Mouse (Mus musculus): ENCODE data around the gene Bmp6. TPM values are rescaled to one million over a fixed set of nuclear protein-coding genes. Genes with fewer than 3 reads are reported as not detected.

Bmp6 gene
- polyA plus RNA-seq, 1 experiment from 2014 or later: 1.3 TPM

DNA sequence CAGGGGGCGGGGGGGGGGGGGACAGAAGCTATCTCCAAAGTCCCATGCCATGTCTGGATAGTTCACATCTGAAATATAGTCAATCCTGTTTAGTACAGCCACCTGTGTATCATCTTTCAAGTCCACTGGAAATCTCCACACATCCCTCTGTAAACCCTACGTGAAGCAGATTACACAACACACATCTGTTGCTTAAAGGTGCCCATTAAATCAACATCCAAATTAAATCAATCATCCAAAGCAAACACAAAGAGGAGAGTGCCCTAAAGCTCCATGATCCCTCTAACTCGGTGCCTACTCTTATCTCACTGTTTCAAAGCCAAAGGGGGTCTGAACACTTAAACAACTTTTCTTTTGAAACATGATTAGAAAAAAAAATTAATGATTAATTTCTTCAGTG, 151.8 kb downstream of the Bmp6 start:
- peaks cover 27% of the 10 kb centered on the region for H3K36me3 ChIP-seq
- no peak for ATAC-seq (ENCODE audit: insufficient number of reproducible peaks, low FRiP score, low TSS enrichment, low read depth)
- H3K27ac ChIP-seq: no peak overlapping the region
- no peak overlapping the region for H3K9ac ChIP-seq
- H3K4me1 ChIP-seq: no peaks in the 10 kb centered on the region
- no peak overlapping the region for H3K4me2 ChIP-seq
- H3K27me3 ChIP-seq: no peaks in the 10 kb centered on the region
- 49% methylated on average over 3 of the region's 3 CpGs for WGBS
- H3K9me3 ChIP-seq: no peaks in the 10 kb centered on the region
- H3K4me3 ChIP-seq: no peak overlapping the region

DNA sequence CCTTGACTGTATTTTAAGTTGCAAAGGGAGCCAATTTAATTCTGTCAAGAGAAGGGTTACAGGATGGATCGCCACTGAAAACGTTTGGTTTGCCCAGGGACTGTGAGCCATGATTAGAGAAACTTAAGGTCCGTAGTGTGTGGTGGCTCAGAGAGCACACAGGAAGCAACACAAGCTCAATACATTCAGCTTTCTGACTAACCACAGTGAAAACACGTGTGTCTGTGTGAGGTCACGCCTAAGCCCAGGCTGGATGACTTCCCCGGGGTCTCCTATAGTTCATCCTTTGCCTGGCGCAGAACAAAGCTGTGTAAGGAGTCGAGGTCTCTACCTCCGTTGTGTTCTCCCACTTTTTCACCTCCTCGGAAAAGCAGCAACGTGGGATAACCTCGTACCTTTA, 156.4 kb downstream of the Bmp6 start:
- peaks cover 73% of the 10 kb centered on the region for H3K36me3 ChIP-seq
- no peak overlapping the region for H3K4me3 ChIP-seq
- no peak overlapping the region for H3K27ac ChIP-seq
- no peak overlapping the region for H3K9ac ChIP-seq
- H3K4me1 ChIP-seq: peaks cover 6% of the 10 kb centered on the region; the same call in 1 of the 2 replicates
- ATAC-seq (ENCODE audit: insufficient number of reproducible peaks, low FRiP score, low TSS enrichment, low read depth): no peak
- H3K4me2 ChIP-seq: no peak overlapping the region
- H3K27me3 ChIP-seq: no peaks in the 10 kb centered on the region
- 86% methylated on average over 12 of the region's 12 CpGs for WGBS
- no peaks in the 10 kb centered on the region for H3K9me3 ChIP-seq

DNA sequence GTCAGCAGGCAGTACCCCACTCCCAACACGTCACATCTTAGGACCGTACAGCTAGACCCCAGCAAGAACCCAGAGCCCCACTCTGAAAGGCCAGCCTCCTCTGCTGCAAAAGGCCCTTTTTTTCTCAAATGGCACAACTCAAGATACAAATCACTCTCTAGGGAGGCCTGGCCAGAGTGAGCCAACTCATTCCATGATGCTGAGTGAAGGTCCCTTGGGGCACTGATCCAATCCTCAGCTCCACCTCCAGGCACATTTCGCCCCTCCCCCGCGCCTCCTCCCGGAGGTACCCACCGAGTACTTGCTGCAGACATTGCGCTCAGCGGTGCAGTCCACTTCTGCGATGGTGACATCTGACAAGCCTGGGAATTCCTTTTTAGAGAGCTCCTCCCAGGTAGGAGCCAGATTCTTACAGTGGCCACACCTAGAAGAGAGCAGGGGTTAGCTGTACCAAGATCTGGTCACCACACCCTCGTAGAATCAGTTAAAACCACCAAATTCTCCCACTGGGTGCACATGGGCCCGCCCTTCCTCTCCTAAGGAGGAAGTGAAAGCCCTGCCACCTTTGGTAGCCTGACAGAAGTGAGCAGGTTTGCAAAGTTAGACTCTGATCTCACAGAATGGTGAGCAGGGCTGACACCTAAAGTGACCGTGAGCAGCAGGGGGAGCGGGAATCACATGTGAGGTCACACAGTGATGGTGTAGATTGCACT, 158.4 kb downstream of the Bmp6 start:
- no peak for ATAC-seq (ENCODE audit: insufficient number of reproducible peaks, low FRiP score, low TSS enrichment, low read depth)
- Histone ChIP-seq H3K4me3 (no peak overlapping the region), H3K9ac (no peak overlapping the region), H3K27ac (no peak overlapping the region), H3K4me2 (no peak overlapping the region), H3K4me1 (peaks cover 6% of the 10 kb centered on the region; the same call in 1 of the 2 replicates), H3K27me3 (no peaks in the 10 kb centered on the region), H3K9me3 (no peaks in the 10 kb centered on the region), H3K36me3 (peaks cover 90% of the 10 kb centered on the region)
- 86% methylated on average over 14 of the region's 14 CpGs for WGBS

DNA sequence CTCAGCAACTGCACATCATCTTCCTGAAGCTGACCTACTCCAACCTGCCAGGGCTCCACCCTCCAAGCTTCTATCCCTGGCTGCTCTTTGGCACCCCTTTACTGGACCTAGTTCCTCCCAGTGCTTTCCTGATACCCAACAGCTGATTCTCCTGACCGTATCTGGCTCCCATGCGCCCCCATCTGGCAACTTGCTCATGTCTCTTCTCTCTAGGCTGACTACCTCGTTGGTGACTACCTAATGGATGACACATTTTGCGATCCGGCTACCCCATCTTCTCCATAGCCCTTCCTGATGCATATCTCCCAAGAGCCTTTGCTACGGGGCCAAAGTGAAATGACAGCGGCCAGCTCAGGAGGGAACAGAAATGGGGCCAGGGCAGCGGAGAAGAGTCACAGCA, 161.4 kb downstream of the Bmp6 start:
- H3K27ac ChIP-seq: no peak overlapping the region
- ATAC-seq (ENCODE audit: insufficient number of reproducible peaks, low FRiP score, low TSS enrichment, low read depth): no peak
- H3K27me3 ChIP-seq: no peaks in the 10 kb centered on the region
- H3K4me1 ChIP-seq: peaks cover 6% of the 10 kb centered on the region; the same call in 1 of the 2 replicates
- no peak overlapping the region for H3K4me3 ChIP-seq
- H3K4me2 ChIP-seq: no peak overlapping the region
- H3K36me3 ChIP-seq: peaks cover 88% of the 10 kb centered on the region
- no peaks in the 10 kb centered on the region for H3K9me3 ChIP-seq
- no peak overlapping the region for H3K9ac ChIP-seq
- 83% methylated on average over 8 of the region's 8 CpGs for WGBS

DNA sequence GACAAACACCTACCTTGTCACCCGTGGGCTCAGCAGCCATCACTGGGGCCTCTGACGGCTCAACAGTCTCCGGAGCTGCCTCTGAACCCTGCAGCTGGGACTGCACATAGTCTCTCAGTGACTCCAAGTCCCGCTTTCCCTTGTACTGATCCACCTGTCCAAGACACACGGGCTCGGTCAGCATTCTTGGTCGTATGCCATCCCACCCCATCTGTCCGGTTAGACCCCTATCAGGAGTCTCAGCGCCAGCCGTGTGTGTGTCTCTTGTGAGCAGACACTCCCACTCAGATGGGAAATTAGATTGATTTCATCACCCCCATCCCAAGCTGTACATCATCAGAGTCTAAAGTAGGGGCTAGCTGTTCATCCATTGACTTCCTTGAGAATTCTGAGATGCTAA, 162.0 kb downstream of the Bmp6 start:
- no peak for ATAC-seq (ENCODE audit: insufficient number of reproducible peaks, low FRiP score, low TSS enrichment, low read depth)
- H3K27ac ChIP-seq: no peak overlapping the region
- no peaks in the 10 kb centered on the region for H3K9me3 ChIP-seq
- H3K4me3 ChIP-seq: no peak overlapping the region
- peaks cover 6% of the 10 kb centered on the region; the same call in 1 of the 2 replicates for H3K4me1 ChIP-seq
- peaks cover 88% of the 10 kb centered on the region for H3K36me3 ChIP-seq
- 93% methylated on average over 10 of the region's 10 CpGs for WGBS
- no peak overlapping the region for H3K9ac ChIP-seq
- H3K27me3 ChIP-seq: no peaks in the 10 kb centered on the region
- no peak overlapping the region for H3K4me2 ChIP-seq

DNA sequence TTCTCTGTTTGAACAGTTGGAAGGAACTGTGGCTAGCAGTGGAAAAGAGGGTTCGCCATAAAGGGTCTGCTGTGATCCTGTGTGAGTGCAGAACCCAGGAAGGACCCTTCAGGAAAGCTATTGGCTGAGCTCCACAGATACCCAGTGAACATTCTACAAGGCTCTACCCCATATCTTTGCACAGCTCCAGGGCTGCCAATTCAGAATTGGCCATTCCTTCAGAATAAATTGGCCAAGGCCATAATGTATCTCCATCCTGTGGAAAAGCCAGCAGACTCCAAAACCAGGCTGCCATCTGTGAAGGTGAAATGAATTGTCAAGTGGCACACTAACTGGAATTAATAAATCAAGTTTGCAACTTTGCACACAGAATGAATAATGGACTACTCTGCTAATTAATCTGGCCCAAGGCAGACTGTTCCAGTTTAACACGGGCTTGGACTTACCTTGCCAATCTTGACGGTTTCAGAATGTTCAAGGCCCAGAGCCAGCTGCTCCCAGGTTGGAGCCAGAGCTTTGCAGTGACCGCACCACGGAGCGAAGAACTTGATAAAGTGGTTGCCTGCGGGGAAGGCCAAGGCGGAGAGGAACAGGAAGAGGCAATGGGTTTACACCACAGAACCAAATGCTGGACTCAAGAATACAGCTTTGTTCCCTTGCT, 164.9 kb downstream of the Bmp6 start:
- Histone ChIP-seq H3K4me3 (no peak overlapping the region), H3K4me2 (no peak overlapping the region), H3K9me3 (no peaks in the 10 kb centered on the region), H3K27me3 (no peaks in the 10 kb centered on the region), H3K36me3 (peaks cover 87% of the 10 kb centered on the region), H3K27ac (no peak overlapping the region), H3K4me1 (no peaks in the 10 kb centered on the region; the same call in 1 of the 2 replicates), H3K9ac (no peak overlapping the region)
- ATAC-seq (ENCODE audit: insufficient number of reproducible peaks, low FRiP score, low TSS enrichment, low read depth): no peak
- WGBS: 78% methylated on average over 8 of the region's 8 CpGs

DNA sequence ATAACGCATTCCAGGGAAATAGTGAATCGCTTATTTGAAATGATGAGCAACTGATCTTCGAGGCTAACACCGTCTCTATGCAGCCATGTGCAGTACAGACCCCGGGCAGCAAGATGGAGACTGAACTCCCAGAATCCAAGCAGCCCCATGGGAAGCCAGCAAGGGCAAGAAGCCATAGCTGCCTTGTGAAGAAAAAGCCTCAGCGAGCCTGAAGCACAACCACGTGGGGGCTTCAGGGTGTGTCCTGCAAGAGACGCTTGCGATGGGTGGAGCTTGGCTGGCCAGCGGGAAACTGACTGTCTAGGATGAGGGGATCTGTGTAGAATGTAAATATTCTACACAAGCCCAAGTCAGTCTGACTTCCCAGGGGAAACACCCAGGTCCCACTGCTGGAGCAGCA, 167.1 kb downstream of the Bmp6 start:
- Histone ChIP-seq H3K9ac (no peak overlapping the region), H3K27ac (no peak overlapping the region), H3K4me3 (no peak overlapping the region), H3K36me3 (peaks cover 86% of the 10 kb centered on the region), H3K9me3 (no peaks in the 10 kb centered on the region), H3K4me1 (no peaks in the 10 kb centered on the region; the same call in 1 of the 2 replicates), H3K4me2 (no peak overlapping the region), H3K27me3 (no peaks in the 10 kb centered on the region)
- WGBS: 82% methylated on average over 10 of the region's 10 CpGs
- ATAC-seq (ENCODE audit: insufficient number of reproducible peaks, low FRiP score, low TSS enrichment, low read depth): no peak

DNA sequence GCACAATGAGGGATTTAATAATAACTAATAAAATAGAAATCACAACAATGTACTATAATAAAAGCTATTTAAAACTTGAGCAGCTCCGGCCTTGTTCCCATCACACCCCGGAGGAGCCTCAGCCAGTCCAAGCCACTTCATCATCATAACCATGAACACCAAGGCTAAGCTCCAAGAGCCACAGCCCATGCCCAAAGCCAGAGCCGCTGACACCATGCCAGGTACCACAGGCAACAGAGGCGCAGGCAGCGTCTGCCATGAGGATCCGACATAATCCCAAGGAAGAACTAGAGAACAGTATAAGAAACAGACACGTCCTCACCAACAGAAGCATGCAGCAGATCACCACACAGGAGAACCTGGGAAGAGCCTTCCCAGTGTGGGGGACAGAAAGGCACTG, 169.0 kb downstream of the Bmp6 start:
- Histone ChIP-seq H3K4me3 (no peak overlapping the region), H3K9me3 (no peaks in the 10 kb centered on the region), H3K27me3 (no peaks in the 10 kb centered on the region), H3K27ac (no peak overlapping the region), H3K36me3 (peaks cover 91% of the 10 kb centered on the region), H3K9ac (no peak overlapping the region), H3K4me1 (no peaks in the 10 kb centered on the region; the same call in 1 of the 2 replicates), H3K4me2 (no peak overlapping the region)
- ATAC-seq (ENCODE audit: insufficient number of reproducible peaks, low FRiP score, low TSS enrichment, low read depth): no peak
- 81% methylated on average over 7 of the region's 7 CpGs for WGBS

DNA sequence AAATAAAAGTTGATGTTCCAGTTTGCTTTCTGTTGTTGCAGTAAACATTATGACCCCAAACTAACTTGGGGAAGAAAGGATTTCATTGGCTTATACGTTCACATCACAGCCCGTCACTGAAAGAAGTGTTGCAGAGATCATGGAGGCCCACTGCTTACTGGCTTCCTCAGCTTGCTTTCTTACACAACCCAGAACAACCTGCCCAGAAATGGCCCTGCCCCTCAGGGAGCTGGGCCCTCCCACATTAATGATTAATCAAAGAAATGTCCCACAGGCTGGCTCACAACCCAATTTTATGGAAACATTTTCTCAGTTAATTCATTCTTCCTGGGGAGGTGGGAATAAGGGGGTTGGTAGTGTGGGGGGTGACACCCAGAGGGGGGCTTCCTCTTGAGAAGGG, 170.5 kb downstream of the Bmp6 start:
- 90% methylated on average over 2 of the region's 2 CpGs for WGBS
- H3K4me2 ChIP-seq: no peak overlapping the region
- H3K27me3 ChIP-seq: no peaks in the 10 kb centered on the region
- no peak overlapping the region for H3K4me3 ChIP-seq
- no peaks in the 10 kb centered on the region; the same call in 1 of the 2 replicates for H3K4me1 ChIP-seq
- no peak overlapping the region for H3K27ac ChIP-seq
- no peak for ATAC-seq (ENCODE audit: insufficient number of reproducible peaks, low FRiP score, low TSS enrichment, low read depth)
- H3K36me3 ChIP-seq: peaks cover 93% of the 10 kb centered on the region
- H3K9me3 ChIP-seq: no peaks in the 10 kb centered on the region
- H3K9ac ChIP-seq: no peak overlapping the region

DNA sequence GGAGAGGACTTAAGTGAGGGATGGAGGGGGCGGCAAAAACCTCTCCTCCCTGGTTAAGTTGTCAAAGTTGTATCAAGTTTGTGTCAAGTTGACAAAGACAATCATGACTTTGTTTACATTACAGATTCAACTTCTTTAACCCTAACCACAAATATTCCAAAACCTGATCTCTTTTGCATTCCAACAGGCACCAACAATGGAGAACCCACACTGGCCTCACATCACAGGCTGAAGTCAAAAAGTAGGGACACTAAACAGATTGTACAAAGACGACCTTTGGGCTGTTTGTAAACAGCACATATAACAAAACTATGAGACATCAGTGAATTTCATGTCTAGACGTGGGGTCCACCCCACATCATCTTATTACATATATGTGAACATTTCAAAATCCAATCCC, 170.9 kb downstream of the Bmp6 start:
- Histone ChIP-seq H3K9ac (no peak overlapping the region), H3K4me1 (no peaks in the 10 kb centered on the region; the same call in 1 of the 2 replicates), H3K4me3 (no peak overlapping the region), H3K36me3 (peaks cover 93% of the 10 kb centered on the region), H3K4me2 (no peak overlapping the region), H3K27me3 (no peaks in the 10 kb centered on the region), H3K9me3 (no peaks in the 10 kb centered on the region), H3K27ac (no peak overlapping the region)
- WGBS: 85% methylated on average over 3 of the region's 3 CpGs
- no peak for ATAC-seq (ENCODE audit: insufficient number of reproducible peaks, low FRiP score, low TSS enrichment, low read depth)

DNA sequence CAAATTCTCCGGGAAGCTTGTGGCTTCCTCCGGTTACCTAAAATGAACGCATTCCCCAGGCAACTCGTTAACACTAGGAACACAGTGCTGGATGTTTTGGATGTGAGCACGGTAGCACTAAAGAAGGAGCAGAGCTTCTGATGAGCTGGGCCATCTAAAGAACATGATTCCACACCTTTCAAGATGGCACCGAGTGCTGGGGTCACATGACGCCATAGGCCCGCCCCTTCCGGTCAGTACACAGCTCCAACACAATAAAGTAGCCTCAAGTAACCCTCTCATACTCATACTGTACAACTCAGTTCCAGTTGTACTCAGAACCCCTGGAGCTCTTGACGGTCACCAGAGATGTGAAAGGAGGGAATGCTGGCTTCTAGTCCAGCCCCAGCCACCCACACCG, 171.7 kb downstream of the Bmp6 start:
- Histone ChIP-seq H3K4me1 (no peaks in the 10 kb centered on the region; the same call in 1 of the 2 replicates), H3K36me3 (peaks cover 97% of the 10 kb centered on the region), H3K27ac (no peak overlapping the region), H3K4me3 (no peak overlapping the region), H3K9ac (no peak overlapping the region), H3K4me2 (no peak overlapping the region), H3K27me3 (no peaks in the 10 kb centered on the region), H3K9me3 (no peaks in the 10 kb centered on the region)
- ATAC-seq (ENCODE audit: insufficient number of reproducible peaks, low FRiP score, low TSS enrichment, low read depth): no peak
- 87% methylated on average over 11 of the region's 11 CpGs for WGBS

DNA sequence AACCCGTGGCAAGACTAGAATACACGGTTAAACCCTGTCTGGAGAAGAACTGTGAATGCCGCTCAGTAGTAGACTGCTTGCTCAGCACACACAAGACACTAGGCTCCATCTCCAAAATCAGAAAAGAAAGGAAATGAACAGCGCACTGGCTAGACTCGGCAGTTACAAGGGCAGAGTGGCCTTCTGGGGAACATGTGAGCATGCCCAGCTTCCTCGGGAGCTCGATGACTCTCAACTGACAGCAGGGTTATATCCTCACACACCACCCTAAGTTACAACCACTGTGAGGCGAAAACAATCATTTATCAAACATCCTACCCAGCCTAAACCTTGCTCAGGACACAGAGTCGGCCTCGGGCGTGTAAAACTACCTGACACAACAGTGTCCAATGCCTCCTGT, 175.4 kb downstream of the Bmp6 start:
- H3K9me3 ChIP-seq: no peaks in the 10 kb centered on the region
- H3K36me3 ChIP-seq: peaks cover 91% of the 10 kb centered on the region
- WGBS: 94% methylated on average over 11 of the region's 11 CpGs
- no peak overlapping the region for H3K4me2 ChIP-seq
- ATAC-seq (ENCODE audit: insufficient number of reproducible peaks, low FRiP score, low TSS enrichment, low read depth): no peak
- H3K27me3 ChIP-seq: no peaks in the 10 kb centered on the region
- H3K4me1 ChIP-seq: peaks cover 4% of the 10 kb centered on the region; the same call in 1 of the 2 replicates
- no peak overlapping the region for H3K4me3 ChIP-seq
- no peak overlapping the region for H3K27ac ChIP-seq
- no peak overlapping the region for H3K9ac ChIP-seq
